Mouse (Mus musculus) erythroblast, embryonic 14.5 days (primary cell): ENCODE measurements at regions not wholly inside any gene's neighbourhood (a gene's known extent, or its start where the extent isn't known, plus 50 kb on each side); places are given as distances from the start of the nearest gene placed in this dataset.
"Not testable (repeated sequence)": the region's sequence is repeated elsewhere in the genome, so short reads cannot be mapped to it uniquely, and the experiment has no call there.

Experiments
- H3K27me3 ChIP-seq: 2 replicates; pipeline ENCODE4 v1.6.1; 2012; ENCODE audit warnings: inconsistent platforms; ENCODE audit not compliant: control insufficient read depth
- H3K36me3 ChIP-seq: 2 replicates; pipeline ENCODE4 v1.6.1; 2012; ENCODE audit warnings: mild to moderate bottlenecking, inconsistent platforms; ENCODE audit not compliant: control insufficient read depth
- H3K4me1 ChIP-seq: 2 replicates; pipeline ENCODE4 v1.6.1; 2012; ENCODE audit warnings: inconsistent platforms; ENCODE audit not compliant: control insufficient read depth
- H3K4me3 ChIP-seq: replicated peaks from 2 replicates; pipeline ENCODE3; 2012; ENCODE audit warnings: moderate library complexity, mild to moderate bottlenecking, inconsistent platforms
- H3K9me3 ChIP-seq: 2 replicates; pipeline ENCODE4 v1.6.1; 2012; ENCODE audit warnings: low read length, inconsistent platforms, mixed read lengths; ENCODE audit not compliant: control insufficient read depth
- GATA1 ChIP-seq: IDR thresholded peaks from 2 replicates; pipeline ENCODE4 v1.6.1; 2012; ENCODE audit warnings: low read length, inconsistent platforms, mixed read lengths
- TAL1 ChIP-seq: IDR thresholded peaks from 3 replicates; pipeline ENCODE4 v1.6.1; 2012; ENCODE audit warnings: low read length, inconsistent platforms, mixed read lengths

DNA sequence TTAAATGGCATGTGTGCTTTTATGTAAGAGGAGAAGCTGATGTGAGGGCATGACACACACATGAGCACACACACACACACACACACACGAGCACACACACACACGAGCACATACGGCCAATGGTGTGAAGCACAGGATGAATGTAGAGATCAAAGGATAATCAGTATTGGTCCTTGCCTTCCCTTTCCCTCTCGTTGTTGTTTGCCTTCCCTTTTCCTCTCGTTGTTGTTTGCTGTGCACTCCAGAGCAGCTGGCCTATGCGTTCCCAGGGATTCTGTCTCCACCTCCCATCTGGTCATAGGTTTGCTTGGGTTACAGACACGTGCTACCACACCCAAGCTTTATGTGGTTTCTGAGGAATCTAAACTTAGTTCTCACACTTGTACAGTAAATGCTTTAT, 165.8 kb downstream of the Enc1 start:
- Histone ChIP-seq H3K4me3 (no peak overlapping the region), H3K9me3 (no peaks in the 10 kb centered on the region), H3K27me3 (no peaks in the 10 kb centered on the region), H3K36me3 (no peaks in the 10 kb centered on the region), H3K4me1 (no peaks in the 10 kb centered on the region)
- TF ChIP-seq GATA1 (no peak), TAL1 (no peak)

DNA sequence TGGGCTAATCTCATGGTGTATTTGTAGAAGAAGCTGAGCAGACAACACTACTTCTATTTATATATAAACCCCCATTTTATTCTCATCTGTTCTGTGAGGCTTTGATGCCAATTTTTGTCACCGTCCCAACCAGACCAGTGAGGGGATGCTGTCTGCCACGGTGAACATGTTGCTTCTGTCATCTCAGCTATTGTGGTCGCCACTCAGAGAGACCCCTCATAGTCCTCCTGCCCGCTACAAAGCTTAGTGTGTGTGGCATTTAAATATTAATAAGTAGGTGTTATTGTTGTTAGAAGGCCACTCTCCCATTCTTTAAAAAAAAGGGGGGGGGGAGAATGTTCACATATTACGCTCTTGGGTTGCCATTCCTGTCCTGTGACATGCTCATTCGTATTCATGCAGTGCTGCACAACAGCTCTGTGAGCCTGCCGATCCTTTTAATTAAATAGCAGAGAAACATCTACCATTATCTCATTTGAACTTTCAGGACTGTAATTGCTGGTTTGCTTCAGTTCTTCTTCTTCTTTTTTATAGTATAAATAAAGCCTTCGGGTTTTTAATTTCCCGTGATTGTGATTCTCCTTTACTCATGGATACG, 161.4 kb downstream of the Enc1 start:
- no peak for TF ChIP-seq TAL1
- TF ChIP-seq GATA1: no peak
- no peaks in the 10 kb centered on the region for H3K4me1 ChIP-seq
- no peaks in the 10 kb centered on the region for H3K36me3 ChIP-seq
- no peak overlapping the region for H3K4me3 ChIP-seq
- H3K27me3 ChIP-seq: no peaks in the 10 kb centered on the region
- H3K9me3 ChIP-seq: no peaks in the 10 kb centered on the region

- TF ChIP-seq TAL1: no peak
- no peak for TF ChIP-seq GATA1
- no peaks in the 10 kb centered on the region for H3K4me1 ChIP-seq
- H3K27me3 ChIP-seq: no peaks in the 10 kb centered on the region
- H3K4me3 ChIP-seq: no peak overlapping the region
- H3K9me3 ChIP-seq: no peaks in the 10 kb centered on the region
- no peaks in the 10 kb centered on the region for H3K36me3 ChIP-seq
Measured at GRCm38 (mm10) chr13:97401620-97402019, 160.7 kb downstream of the Enc1 start.

GRCm38 (mm10) chr13:97398041-97398440, 157.1 kb downstream of the Enc1 start:
- Histone ChIP-seq H3K4me3 (no peak overlapping the region), H3K27me3 (no peaks in the 10 kb centered on the region), H3K36me3 (no peaks in the 10 kb centered on the region), H3K4me1 (no peaks in the 10 kb centered on the region), H3K9me3 (no peaks in the 10 kb centered on the region)
- no peak for TF ChIP-seq TAL1
- TF ChIP-seq GATA1: no peak

DNA sequence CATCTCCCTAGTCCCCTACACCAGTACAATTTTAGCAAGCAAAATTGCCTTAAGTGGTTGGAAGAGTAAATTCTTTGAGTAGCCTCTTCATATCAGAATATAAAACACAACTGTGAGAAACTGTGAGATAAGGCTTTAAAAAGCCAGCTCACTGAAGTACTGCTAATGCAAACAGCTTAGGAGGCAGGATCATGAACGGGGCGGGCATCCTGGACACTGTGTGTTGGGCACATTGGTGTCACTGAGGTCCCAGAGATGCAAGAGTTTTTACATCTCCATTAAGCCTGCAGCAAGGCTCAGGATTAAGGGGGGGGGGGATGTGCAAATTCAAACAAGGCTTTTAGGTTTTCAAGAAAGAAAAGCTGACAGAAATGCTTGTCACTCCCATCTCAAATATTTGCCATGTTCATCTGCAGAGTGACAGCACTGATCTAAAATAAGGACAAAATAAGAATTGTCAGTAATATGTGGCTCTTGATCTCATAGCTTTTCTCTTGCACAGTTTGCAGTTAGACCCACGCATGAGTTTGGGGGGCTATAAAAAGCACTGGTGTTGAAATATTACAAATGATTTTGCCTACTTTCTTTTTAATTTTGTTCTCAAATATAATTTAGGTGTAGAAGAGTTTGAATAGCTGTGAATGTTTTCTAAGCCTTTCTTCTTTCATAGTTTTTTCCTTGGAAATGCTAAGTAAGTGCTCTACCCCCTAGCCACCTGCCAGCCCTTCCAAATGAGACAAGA, 156.2 kb downstream of the Enc1 start:
- Histone ChIP-seq H3K4me3 (no peak overlapping the region), H3K36me3 (no peaks in the 10 kb centered on the region), H3K9me3 (no peaks in the 10 kb centered on the region), H3K27me3 (no peaks in the 10 kb centered on the region), H3K4me1 (no peaks in the 10 kb centered on the region)
- TF ChIP-seq TAL1: no peak
- TF ChIP-seq GATA1: no peak

- H3K36me3 ChIP-seq, H3K9me3 ChIP-seq, H3K4me1 ChIP-seq, H3K4me3 ChIP-seq, H3K27me3 ChIP-seq: not testable (repeated sequence)
Measured at GRCm38 (mm10) chr13:97396286-97396685, 155.4 kb downstream of the Enc1 start.

DNA sequence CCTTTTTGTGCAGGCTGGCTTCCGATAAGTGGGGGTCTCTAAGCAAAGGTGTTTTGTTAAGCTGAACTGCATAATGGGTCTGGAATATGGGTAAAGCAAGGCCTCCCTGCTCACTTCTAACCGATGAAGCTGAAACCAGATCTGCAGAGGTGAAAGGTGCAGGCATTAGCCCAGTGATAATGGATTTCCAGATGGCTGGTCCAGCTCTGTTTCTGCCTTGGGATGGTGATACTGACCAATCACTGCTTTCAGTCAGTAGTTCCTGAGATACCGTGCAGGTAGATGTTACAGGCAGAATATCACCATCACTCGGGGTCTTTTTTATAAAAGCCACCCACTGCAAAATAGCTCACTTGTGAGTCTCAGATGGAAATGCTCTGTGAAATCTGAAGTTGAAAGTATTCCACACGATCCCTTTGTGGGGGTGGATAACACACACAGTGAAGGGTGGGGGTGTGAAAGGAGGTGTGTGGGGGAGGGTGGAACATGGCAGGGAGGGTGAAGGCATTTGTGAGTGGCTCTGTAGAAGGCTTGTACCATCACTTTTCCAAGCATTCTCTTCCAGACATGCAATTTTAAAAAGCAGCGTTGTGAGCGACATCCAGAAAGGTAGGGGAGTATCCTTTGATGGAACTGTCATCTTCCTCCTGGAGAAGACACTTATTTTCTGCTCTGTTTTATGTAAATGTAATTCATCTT, 154.0 kb downstream of the Enc1 start:
- no peaks in the 10 kb centered on the region for H3K4me1 ChIP-seq
- H3K36me3 ChIP-seq: no peaks in the 10 kb centered on the region
- H3K4me3 ChIP-seq: no peak overlapping the region
- no peak for TF ChIP-seq GATA1
- TF ChIP-seq TAL1: no peak
- H3K9me3 ChIP-seq: no peaks in the 10 kb centered on the region
- H3K27me3 ChIP-seq: no peaks in the 10 kb centered on the region

- Histone ChIP-seq H3K4me1 (no peaks in the 10 kb centered on the region), H3K36me3 (no peaks in the 10 kb centered on the region), H3K27me3 (no peaks in the 10 kb centered on the region; the same call in 1 of the 2 replicates), H3K9me3 (no peaks in the 10 kb centered on the region), H3K4me3 (no peak overlapping the region)
- TF ChIP-seq TAL1 (no peak), GATA1 (no peak)
Measured at GRCm38 (mm10) chr13:97394071-97394470, 153.2 kb downstream of the Enc1 start.

- Histone ChIP-seq H3K27me3 (no peaks in the 10 kb centered on the region; the same call in 1 of the 2 replicates), H3K9me3 (no peaks in the 10 kb centered on the region), H3K4me1 (no peaks in the 10 kb centered on the region), H3K36me3 (no peaks in the 10 kb centered on the region), H3K4me3 (no peak overlapping the region)
- TF ChIP-seq GATA1: no peak
- TF ChIP-seq TAL1: no peak
Measured at GRCm38 (mm10) chr13:97393456-97393855, 152.6 kb downstream of the Enc1 start.
